Mouse (Mus musculus) kidney, postnatal 36 days (tissue): ENCODE data around the gene Sim1.

Experiments used
- DNase-seq, 2 experiments: peaks; one replicate each; pipeline ENCODE4 v3.0.0; 2021 to 2022; ENCODE audit warnings: mixed read lengths in 2 of 2

The Sim1 gene

DNA sequence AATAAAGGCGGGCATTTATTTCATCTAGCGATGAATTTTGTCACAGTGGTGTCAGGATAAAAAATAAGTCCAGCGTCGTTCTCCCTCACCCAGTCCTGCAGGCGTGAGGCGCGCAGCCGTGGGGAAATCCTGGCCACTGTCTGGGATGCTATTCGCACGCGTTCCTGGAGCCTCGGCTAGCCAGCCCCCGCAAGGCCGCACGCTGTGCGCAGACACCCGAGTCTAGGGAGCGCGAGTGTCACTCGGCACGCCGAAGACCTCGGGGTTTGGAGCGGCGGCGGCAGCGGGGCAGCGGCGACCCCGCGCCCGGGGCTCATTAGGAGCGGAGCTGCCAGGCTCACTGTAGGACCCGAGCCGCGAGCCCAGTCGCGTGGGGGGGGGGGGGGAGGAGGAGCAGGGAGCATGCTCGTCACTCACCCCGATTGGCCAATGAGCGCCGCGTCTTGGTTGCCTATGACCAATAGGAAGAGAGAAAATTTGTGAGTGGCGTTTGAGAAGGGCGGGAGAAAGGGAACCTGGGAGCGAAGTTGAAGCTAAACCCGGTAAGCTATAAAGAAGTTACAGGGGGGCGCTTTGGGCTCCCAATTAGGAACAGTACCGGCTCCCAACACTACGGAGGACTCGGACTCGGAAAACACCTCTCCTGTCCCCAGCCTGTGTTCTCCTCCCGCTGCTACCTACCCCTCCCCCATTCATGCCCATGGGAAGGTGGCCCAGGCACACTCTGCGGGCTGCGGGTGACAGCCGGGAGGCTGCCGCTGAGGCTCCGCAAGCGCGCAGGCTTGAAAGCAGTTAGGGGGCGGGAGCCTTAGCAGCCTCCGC is at the start of gene Sim1:
Gene Sim1, plus strand, starts transcription at position 585 of the 822 bp plus-strand sequence.
- DNase-seq: peak; percentile 85 to 90

DNA sequence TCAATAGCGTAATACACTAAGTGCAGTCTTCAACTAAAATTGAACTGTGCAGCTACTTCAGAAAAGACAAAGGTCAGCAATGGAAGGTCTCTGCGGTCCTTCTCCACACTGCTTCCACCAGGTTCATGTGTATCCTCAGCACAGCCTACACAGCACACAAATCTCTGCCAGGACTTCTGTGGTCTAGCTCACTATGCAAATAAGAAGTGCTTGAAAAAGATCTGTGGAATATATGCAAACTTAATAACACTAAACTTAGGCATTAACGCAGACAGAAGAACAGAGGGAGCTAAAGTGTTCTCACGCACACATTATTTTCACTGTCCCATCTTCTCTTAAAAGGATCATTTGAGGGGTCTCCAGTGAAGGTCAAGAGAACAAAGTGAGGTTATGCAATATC is 26.4 kb upstream of the Sim1 start:
- DNase-seq: no peak

DNA sequence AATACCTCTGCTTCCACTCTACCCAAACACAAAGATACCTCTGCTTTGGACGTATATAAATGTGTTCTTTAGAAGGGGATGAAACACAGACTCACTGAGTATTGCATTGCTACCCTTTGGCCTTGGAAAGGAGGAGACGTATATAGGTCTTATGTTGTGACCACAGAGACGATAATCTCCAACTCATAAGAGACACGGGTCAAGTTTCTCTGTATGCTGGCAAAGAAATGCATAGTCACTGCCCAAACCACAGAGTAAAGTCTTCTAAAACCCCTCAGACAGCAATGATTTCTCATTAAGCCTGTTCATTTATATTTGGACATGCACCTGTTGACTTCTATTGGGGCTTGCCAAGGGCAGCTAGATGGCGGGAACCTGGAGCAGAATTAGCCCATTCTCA is 17.6 kb upstream of the Sim1 start:
- no peak for DNase-seq

- DNase-seq: peak; percentile 36 to 74
These were observed 13.0 kb upstream of the Sim1 start for GRCm38 (mm10) chr10:50881476-50882069.

DNA sequence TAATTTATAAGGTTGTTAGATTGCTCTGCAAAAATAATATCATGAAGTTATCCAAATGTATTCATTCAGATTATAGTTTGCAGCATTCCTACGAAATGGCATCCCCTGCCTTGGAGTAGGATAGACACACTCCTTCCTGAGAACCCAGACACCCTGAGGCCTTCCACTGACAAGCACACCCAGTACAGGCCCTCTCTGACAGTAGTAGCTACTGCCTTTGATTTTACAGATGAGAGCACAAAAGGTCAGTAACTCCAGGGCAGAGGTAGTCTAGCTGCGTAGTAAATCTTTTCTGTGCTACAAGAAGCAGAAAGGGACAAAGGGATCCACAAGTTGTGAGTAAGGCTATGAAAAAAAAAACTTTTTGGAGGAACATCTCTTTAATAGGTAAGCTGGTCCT is 12.2 kb upstream of the Sim1 start:
- no peak for DNase-seq

- no peak for DNase-seq
These were observed 8.2 kb upstream of the Sim1 start for GRCm38 (mm10) chr10:50886305-50886704.

GRCm38 (mm10) chr10:50890621-50891020 is 3.9 kb upstream of the Sim1 start:
- DNase-seq: no peak

GRCm38 (mm10) chr10:50891876-50892711 is 2.5 kb upstream of the Sim1 start:
- peak; percentile 33 to 63 for DNase-seq

DNA sequence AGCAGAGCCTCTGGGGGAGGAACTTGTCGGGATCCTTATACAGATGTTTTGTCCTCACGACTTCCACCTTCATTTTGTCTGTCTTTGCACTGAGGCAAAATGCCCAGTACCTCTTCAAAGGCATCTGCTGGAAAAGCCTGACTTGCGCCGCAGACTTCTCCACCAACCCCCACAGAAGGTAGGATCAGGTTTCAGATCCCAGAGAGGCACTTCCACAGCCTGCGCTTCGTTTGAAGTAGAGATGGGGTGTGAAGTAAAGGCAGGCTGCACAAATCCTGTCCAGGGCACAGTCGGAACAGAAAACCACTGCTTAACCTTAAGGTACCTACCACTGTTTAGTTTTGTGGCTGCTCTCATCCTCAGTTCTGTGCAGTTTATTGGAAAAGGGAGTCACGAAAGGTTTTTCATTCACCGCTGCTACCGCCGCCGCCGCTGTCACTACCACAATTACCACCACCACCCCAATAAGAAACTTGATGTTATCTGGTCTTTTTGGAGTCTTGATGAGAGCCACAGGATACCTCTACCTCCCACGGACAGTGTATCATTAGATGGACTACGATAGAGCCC is 1.7 kb upstream of the Sim1 start:
- DNase-seq: peak; percentile 44 to 45

GRCm38 (mm10) chr10:50893546-50893945 is 1.0 kb upstream of the Sim1 start:
- DNase-seq: no peak

GRCm38 (mm10) chr10:50895091-50895790 is 687 bp downstream of the Sim1 start:
- peak in 1 of 2 experiments; percentile 47 for DNase-seq

DNA sequence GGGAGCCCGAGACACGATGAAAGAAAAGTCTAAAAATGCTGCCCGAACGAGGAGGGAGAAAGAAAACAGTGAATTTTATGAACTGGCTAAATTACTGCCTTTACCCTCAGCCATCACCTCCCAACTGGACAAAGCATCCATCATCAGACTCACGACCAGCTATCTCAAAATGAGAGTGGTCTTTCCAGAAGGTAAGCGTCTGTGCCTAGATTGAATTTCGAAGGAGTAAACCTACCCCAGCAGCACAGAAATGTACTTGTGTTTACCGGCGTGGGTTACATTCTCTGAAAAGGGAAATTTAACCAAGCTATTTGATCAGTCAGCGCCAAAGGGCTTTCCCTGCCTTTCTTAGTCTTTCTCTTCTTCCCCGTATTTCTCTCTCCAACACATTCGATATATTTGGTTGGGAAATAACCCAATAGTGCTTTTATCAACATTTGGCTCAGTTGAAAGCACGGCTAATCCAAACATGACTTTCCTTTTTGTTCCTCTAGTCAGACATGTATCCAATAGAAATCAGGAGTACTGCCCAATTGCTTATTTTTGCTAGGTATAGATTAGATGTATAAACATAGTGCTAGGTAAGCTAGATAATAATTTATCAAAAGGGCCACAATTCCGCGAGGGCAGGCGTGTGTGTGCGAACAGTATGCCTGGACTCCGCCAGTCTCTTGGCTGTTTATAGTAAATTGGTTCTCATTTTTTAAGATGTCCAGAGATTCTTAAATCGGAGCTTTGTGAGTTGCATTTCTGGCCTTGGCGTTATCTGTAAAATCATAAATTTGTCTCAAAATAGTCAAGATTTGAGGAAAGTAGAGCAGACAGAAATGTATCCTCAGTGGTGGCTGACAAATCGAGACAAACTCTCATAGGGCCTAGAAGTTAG is 1.6 kb downstream of the Sim1 start:
- no peak for DNase-seq

DNA sequence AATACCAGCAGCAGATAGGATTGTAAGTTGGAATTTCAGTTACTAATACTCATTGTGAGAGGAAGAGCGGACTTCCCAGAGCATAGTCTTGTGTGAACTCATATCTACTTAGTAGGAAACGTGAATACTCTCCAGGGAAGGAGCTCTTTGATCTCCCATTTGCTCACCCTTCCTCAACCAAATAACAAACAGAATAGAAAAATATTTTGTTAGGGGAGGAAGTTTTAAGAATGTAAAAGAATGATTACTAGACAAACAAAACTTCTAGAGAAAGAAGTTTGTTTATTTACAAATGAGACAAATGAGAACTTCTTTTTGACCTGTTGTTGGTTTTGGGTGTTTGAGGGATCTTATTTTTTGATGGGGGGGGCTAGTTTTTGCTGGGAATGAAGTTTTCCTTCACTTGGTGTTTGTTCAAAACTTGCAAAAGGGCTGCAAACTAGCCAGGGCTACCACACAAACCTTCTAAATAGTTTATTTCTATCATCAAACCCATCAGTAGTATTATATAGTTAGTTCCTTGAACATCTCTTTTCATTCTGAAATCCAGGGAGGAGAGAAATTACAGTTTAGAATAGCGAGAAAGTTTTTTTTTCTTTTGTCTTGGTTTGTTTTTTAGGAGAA is 2.3 kb downstream of the Sim1 start:
- no peak for DNase-seq

DNA sequence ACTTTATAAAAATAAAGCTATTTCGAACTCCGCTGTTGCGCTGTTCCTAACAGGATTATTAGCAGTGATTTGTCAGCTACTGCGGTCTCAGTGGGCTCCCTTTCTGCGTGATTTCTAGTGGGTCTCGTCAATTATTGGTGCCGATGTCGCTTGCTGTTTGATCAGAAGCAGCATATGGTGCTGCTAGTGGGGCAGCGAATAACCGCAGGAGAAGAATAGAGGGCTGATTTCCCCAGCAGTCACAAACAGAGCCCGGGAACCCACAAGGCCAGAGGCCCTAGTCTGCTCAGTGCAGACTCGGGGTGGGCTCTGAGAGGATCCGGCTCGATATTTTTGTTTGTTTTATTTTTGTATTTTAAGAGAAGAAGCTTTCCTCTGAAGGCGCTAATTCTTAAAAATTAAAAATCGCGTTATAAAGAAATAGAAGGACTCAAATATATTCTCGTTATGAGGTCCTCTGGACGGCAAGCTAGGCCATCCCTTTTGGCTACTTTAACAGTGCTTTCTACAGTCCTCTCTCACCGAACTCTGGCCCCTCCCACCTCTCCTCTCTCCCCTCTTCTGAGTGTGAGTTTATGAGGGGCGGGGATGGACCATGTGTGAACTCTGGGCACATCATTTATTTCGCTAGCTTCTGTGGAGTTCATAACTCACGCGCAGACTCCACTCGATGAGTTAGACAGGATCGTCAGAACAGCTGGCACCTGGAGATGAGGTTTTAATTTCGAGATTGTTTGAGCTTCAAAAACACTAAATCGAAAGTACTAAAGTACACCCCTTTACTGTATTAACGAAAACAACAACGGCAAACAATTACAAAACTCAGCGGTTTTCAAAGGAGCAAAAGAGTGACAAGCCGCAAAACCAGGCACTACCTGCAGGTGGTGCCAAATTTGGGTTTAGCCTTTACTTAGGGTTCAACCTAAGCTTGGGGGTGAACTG is 3.2 kb downstream of the Sim1 start:
- DNase-seq: peak; percentile 57 to 76

DNA sequence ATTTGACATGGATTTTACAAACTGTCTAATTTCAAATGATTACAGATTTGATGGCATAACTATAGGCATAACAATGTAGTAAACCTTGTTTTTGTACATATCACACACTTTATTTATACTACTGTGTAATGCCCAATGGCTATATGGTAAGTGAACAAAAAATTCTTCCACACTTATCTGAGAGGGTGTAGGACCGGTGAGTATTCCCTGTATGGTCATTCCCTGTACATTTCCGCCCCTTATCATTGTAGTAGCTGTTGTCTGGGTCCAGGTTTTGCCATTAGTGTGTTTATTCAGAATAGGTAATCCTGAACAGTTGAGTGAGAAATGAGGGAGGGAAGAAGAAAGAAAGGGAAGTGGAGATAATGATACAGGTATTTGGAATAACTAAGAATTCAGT is 4.1 kb downstream of the Sim1 start:
- DNase-seq: no peak

DNA sequence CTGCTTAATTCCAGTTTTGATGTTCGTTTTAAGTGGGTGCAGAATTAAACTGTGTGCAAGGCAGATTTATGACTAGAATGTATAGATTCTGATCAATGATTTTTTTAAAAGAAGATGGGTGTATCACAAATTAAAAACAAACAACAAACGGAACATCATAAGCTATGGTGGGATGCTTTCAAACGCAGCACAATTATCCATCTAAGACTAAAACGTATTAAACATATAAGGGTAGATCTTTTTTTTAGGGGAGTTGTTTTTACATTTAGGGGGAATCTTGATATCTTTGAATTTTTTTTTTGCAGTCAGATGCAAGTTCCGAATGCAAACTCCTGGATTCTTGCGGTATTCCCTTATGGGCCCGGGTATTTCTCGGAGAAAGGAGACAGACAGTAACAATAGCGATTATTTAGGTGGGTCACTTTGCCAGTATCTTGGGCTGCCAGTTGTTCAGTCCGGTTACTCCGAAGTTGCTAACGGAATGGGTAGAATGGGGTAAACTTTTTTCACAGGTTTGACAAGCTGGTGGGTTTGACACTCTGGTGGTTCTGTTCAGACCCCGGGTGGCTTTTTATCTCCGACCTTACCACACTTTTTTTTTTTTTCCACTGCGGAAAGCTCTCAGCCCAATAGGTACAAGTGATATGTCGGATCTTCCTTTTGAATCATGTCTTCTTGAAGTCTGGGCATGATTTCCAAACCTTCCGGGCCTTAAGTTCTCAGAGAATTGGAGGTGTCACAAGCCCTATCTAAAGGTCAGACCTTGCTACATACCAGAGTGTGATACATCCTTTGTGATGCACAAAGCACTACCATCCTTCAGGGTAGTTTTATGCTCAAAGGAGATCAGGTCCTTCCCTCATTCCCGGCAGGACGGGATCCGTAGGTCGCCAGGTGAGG is 5.5 kb downstream of the Sim1 start:
- DNase-seq: no peak

DNA sequence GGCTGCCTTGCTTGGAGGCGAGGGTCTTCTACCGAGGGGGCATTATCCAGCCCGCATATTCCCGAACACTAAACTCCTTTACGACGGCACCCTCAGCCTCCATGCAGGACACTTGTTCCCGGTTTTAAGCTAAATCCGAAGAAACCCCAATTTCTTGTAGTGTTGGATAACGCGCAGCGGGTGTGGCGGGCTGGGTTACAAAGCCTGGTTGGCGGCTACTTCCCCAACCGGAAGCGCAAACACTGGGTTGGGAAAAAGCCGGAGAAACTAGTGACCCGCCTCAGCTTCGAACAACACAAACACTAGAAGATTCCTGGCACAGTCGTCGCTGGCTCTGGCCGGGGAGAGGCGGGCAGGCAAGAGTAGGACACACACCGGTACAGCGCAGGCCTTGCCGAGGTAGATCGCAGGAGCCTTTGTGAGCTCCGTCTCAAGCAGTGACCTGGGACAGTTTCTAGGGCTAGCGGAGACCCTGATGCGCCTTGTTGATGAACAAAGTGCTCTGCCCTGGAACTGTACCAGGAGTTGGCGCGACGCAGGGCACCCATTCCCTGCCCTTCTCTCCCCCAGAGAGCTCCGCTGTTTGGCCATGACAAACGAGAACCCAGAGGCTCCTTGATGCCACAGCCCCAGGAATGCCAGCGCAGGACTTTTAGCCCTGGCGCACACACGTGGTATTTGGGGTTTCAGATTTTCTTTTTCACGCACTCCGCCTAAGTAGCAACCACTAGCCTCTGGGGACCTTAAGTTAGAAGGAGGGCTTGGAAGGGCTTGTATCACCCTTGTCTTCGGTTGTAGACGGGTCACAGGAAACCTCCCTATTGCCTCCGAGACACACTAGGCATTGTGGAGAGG is 6.4 kb downstream of the Sim1 start:
- peak; percentile 37 to 52 for DNase-seq
